Mouse (Mus musculus): Measurements from ENCODE around the gene Slc30a10. TPM values are rescaled to one million over a fixed set of nuclear protein-coding genes. Genes with fewer than 3 reads are reported as not detected.

The Slc30a10 gene
- polyA plus RNA-seq, 1 experiment from 2014 or later = 0.01 TPM

DNA sequence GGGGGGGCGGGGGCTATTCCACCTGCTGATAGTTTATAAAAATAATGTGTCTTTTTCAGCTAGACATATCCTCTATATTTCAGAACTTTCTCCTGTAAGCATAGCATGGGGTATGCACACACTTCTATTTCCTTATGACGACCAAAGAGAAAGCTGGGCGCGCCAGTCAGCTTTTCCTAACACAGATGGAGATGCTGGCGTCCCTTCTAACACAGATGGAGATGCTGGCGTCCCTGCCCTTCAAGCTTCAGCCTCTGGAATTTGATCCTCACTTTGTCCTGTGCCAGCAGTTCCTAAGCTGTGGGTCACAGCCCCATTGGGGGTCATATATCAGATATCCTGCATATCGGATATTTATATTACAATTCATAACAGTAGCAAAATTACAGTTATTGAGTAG is 46.0 kb downstream of the Slc30a10 start:
- ATAC-seq (ENCODE audit: low FRiP score, low TSS enrichment) = no peak
- TF ChIP-seq EP300 (optimal IDR thresholded peaks at IDR 0.05) = no peak
- TF ChIP-seq CTCF (IDR thresholded peaks at IDR 0.05; ENCODE audit: low read depth) = no peak
- no peak overlapping the region for H3K4me2 ChIP-seq (replicated peaks; ENCODE audit: low read depth)
- no peaks in the 10 kb centered on the region for H3K4me1 ChIP-seq (replicated peaks; ENCODE audit: control insufficient read depth, insufficient read depth)
- 66% methylated on average over 7 of the region's 7 CpGs for WGBS
- H3K27ac ChIP-seq (replicated peaks) = no peak overlapping the region
- no peak overlapping the region for H3K4me3 ChIP-seq (ENCODE audit: low read depth, low read length)
- H3K36me3 ChIP-seq (ENCODE audit: control insufficient read depth, insufficient read depth, low read length) = no peaks in the 10 kb centered on the region
- H3K9ac ChIP-seq (ENCODE audit: low read length) = no peak overlapping the region
- H3K9me3 ChIP-seq (ENCODE audit: control insufficient read depth, low read length) = no peaks in the 10 kb centered on the region
- H3K27me3 ChIP-seq (ENCODE audit: control insufficient read depth, insufficient read depth, low read length) = no peaks in the 10 kb centered on the region
- no peak for DNase-seq (ENCODE audit: low spot score)

DNA sequence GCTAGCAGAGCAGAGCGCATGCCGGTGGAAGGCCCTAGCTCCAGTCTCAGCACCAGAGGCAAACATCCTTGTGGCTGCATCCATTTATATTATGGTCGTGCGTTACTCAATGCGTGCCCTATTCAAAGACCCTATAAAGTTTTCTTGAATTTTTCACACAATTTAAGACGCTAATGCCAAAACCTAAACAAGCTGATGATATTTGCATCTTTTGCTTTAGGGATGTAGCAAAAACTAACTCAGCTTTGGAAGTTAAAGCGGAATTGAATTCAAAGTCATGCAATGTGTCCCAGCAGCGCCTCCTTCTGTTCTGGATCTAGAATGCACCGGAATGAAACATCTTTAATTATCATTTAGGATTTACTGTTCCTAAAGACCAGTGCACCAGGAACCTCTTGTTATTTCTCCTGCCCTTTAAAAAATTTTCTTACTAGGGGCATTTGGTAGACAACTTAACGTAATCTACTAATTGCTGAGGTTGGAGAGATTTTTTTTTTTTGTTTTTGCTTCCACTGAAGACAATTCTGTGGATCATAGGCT is 47.2 kb downstream of the Slc30a10 start:
- ATAC-seq (ENCODE audit: low FRiP score, low TSS enrichment) = no peak
- H3K9ac ChIP-seq (ENCODE audit: low read length) = no peak overlapping the region
- no peak overlapping the region for H3K4me2 ChIP-seq (replicated peaks; ENCODE audit: low read depth)
- H3K36me3 ChIP-seq (ENCODE audit: control insufficient read depth, insufficient read depth, low read length) = no peaks in the 10 kb centered on the region
- H3K4me1 ChIP-seq (replicated peaks; ENCODE audit: control insufficient read depth, insufficient read depth) = no peaks in the 10 kb centered on the region
- H3K9me3 ChIP-seq (ENCODE audit: control insufficient read depth, low read length) = no peaks in the 10 kb centered on the region
- DNase-seq (ENCODE audit: low spot score) = no peak
- no peaks in the 10 kb centered on the region for H3K27me3 ChIP-seq (ENCODE audit: control insufficient read depth, insufficient read depth, low read length)
- no peak overlapping the region for H3K4me3 ChIP-seq (ENCODE audit: low read depth, low read length)
- WGBS = 37% methylated on average over 10 of the region's 10 CpGs
- no peak overlapping the region for H3K27ac ChIP-seq (replicated peaks)
- TF ChIP-seq CTCF (IDR thresholded peaks at IDR 0.05; ENCODE audit: low read depth) = peak; percentile 76
- no peak for TF ChIP-seq EP300 (optimal IDR thresholded peaks at IDR 0.05)

DNA sequence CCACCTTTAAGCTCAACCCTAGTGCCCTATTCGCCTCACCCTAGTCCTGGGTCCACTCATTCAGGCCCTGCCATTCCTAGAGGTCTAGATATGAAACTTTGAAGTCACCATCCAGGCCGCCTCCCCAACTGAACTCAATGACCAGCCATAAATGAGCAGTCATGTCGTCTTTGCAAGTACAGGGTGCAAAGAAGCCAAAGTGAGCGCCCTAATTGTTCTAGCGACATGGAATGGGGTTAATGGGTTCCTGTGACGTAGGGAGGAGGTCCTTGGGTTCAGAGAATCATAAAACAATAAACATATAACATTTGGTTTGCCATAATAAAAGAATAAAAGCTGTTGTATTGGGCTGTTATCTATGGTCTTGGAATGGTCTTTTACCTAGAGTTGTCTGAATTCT is 47.9 kb downstream of the Slc30a10 start:
- 51% methylated on average over 6 of the region's 6 CpGs for WGBS
- H3K27me3 ChIP-seq (ENCODE audit: control insufficient read depth, insufficient read depth, low read length) = no peaks in the 10 kb centered on the region
- no peak for TF ChIP-seq EP300 (optimal IDR thresholded peaks at IDR 0.05)
- no peak for TF ChIP-seq CTCF (IDR thresholded peaks at IDR 0.05; ENCODE audit: low read depth)
- no peaks in the 10 kb centered on the region for H3K9me3 ChIP-seq (ENCODE audit: control insufficient read depth, low read length)
- H3K36me3 ChIP-seq (ENCODE audit: control insufficient read depth, insufficient read depth, low read length) = no peaks in the 10 kb centered on the region
- H3K4me3 ChIP-seq (ENCODE audit: low read depth, low read length) = no peak overlapping the region
- H3K27ac ChIP-seq (replicated peaks) = no peak overlapping the region
- DNase-seq (ENCODE audit: low spot score) (no peak), ATAC-seq (ENCODE audit: low FRiP score, low TSS enrichment) (no peak)
- no peak overlapping the region for H3K9ac ChIP-seq (ENCODE audit: low read length)
- no peak overlapping the region for H3K4me2 ChIP-seq (replicated peaks; ENCODE audit: low read depth)
- H3K4me1 ChIP-seq (replicated peaks; ENCODE audit: control insufficient read depth, insufficient read depth) = no peaks in the 10 kb centered on the region

DNA sequence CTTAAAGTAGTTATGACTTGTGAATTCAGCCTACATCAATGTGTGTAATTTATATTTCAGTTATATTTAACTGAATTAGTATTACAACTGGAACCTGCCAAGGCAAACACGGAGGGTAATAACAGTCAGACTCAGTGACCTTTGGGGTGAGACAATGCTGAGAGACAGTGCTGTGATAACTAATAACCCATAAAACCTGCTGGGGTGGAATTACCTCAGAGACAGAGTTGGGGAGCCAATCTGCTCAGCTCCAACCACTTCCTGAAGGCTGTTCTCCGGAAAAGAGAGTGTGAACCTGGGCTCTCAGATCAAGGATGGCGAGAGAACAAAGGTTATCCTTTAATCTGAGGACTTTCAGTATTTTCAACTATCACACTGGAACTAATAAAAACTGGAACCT is 54.4 kb downstream of the Slc30a10 start:
- Histone ChIP-seq H3K4me1 (replicated peaks; ENCODE audit: control insufficient read depth, insufficient read depth) (no peaks in the 10 kb centered on the region), H3K4me2 (replicated peaks; ENCODE audit: low read depth) (no peak overlapping the region), H3K36me3 (ENCODE audit: control insufficient read depth, insufficient read depth, low read length) (no peaks in the 10 kb centered on the region), H3K27ac (replicated peaks) (no peak overlapping the region), H3K9me3 (ENCODE audit: control insufficient read depth, low read length) (no peaks in the 10 kb centered on the region), H3K4me3 (ENCODE audit: low read depth, low read length) (no peak overlapping the region), H3K9ac (ENCODE audit: low read length) (no peak overlapping the region), H3K27me3 (ENCODE audit: control insufficient read depth, insufficient read depth, low read length) (no peaks in the 10 kb centered on the region)
- DNase-seq (ENCODE audit: low spot score) (no peak), ATAC-seq (ENCODE audit: low FRiP score, low TSS enrichment) (no peak)
- WGBS = 61% methylated on average over 3 of the region's 3 CpGs
- TF ChIP-seq EP300 (optimal IDR thresholded peaks at IDR 0.05) = no peak
- no peak for TF ChIP-seq CTCF (IDR thresholded peaks at IDR 0.05; ENCODE audit: low read depth)

DNA sequence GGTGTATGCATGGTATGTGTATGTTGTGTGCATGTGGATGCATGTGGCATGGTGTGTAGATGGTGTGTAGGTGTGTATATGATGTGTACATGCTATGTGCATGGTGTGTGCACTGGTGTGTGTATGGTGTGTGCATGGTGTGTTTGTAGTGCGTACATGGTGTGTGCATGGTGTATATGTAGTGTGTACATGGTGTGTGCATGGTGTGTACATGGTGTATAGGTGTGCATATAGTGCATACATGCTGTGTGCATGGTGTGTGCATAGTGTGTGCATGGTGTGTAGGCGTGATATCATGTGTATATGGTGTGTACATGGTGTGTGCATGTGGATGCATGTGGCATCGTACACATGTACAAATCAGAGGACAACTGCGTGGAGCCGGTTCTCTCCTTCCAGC is 56.7 kb downstream of the Slc30a10 start:
- Histone ChIP-seq H3K4me1 (replicated peaks; ENCODE audit: control insufficient read depth, insufficient read depth) (no peaks in the 10 kb centered on the region), H3K4me2 (replicated peaks; ENCODE audit: low read depth) (no peak overlapping the region), H3K4me3 (ENCODE audit: low read depth, low read length) (no peak overlapping the region), H3K27me3 (ENCODE audit: control insufficient read depth, insufficient read depth, low read length) (no peaks in the 10 kb centered on the region), H3K9me3 (ENCODE audit: control insufficient read depth, low read length) (no peaks in the 10 kb centered on the region), H3K27ac (replicated peaks) (no peak overlapping the region), H3K9ac (ENCODE audit: low read length) (no peak overlapping the region), H3K36me3 (ENCODE audit: control insufficient read depth, insufficient read depth, low read length) (no peaks in the 10 kb centered on the region)
- DNase-seq (ENCODE audit: low spot score) (no peak), ATAC-seq (ENCODE audit: low FRiP score, low TSS enrichment) (no peak)
- 91% methylated on average over 5 of the region's 5 CpGs for WGBS
- TF ChIP-seq CTCF (IDR thresholded peaks at IDR 0.05; ENCODE audit: low read depth) (no peak), EP300 (optimal IDR thresholded peaks at IDR 0.05) (no peak)

DNA sequence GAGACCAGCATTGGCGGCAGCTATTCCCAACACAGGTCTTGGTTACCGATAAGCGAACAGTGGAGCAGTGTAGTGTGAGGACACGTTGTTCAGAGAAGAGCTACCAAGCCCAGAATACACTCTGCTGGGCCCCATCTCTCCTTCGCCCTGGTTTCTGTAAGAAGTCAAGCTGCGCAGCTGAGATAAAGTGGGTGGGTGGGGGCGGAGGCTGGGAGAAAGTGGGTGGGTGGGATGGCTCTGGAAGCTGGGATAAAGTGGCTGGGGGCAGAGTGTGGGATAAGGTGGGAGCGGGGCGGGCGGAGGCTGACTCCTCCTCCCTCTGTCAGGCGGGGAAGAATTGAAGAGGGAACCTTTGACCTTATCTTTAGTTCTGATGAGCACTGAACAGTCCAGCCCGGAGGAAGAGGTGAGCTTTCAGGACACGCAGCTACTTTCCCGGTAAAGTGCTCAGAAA is 60.9 kb downstream of the Slc30a10 start:
- 55% methylated on average over 14 of the region's 14 CpGs for WGBS
- Histone ChIP-seq H3K36me3 (ENCODE audit: control insufficient read depth, insufficient read depth, low read length) (no peaks in the 10 kb centered on the region), H3K4me3 (ENCODE audit: low read depth, low read length) (no peak overlapping the region), H3K9me3 (ENCODE audit: control insufficient read depth, low read length) (no peaks in the 10 kb centered on the region), H3K9ac (ENCODE audit: low read length) (no peak overlapping the region), H3K4me2 (replicated peaks; ENCODE audit: low read depth) (no peak overlapping the region), H3K4me1 (replicated peaks; ENCODE audit: control insufficient read depth, insufficient read depth) (no peaks in the 10 kb centered on the region), H3K27ac (replicated peaks) (no peak overlapping the region), H3K27me3 (ENCODE audit: control insufficient read depth, insufficient read depth, low read length) (no peaks in the 10 kb centered on the region)
- DNase-seq (ENCODE audit: low spot score) = no peak
- ATAC-seq (ENCODE audit: low FRiP score, low TSS enrichment) = no peak
- no peak for TF ChIP-seq EP300 (optimal IDR thresholded peaks at IDR 0.05)
- TF ChIP-seq CTCF (IDR thresholded peaks at IDR 0.05; ENCODE audit: low read depth) = no peak

All from stomach, postnatal 0 days (tissue).